Mouse (Mus musculus) heart, postnatal 0 days (tissue): ENCODE measurements at regions not wholly inside any gene's neighbourhood (a gene's known extent, or its start where the extent isn't known, plus 50 kb on each side); places are given as distances from the start of the nearest gene placed in this dataset.

Experiments
- CTCF ChIP-seq: IDR thresholded peaks from 2 replicates; pipeline ENCODE4 v1.5.1; 2016; ENCODE audit warnings: antibody characterized with exemption, control low read depth, low read depth
- EP300 ChIP-seq: IDR thresholded peaks from 2 replicates; pipeline ENCODE4 v1.6.1; 2016; ENCODE audit warnings: antibody characterized with exemption, low read depth

DNA sequence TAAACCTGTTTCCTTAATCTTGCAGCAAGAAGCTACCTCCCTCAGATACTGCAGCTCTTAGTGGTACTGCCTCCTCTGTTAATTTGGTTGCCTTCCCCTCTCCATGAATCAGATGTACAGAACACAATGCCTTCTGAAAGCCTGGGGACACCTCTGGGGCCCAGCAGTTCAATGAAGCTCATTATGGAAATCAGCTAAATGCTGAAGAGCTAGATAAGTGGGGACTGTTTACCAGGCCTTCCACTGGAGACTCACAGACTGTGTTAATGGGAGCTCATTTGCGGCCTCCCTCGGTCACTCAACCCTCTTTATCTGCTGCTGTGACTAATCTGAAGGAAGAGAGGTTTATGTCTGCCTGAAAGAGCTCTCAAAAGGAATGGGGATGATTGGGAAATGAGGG is 639.8 kb upstream of the Brinp1 start:
- TF ChIP-seq CTCF (no peak), EP300 (no peak)
